Mouse (Mus musculus) hindbrain, embryonic 16.5 days (tissue): Measurements from ENCODE around the gene Kat5. TPM values are rescaled to one million over a fixed set of nuclear protein-coding genes. Genes with fewer than 3 reads are reported as not detected.

ENCODE experiments used
- ATAC-seq: fragments of 200-750 bp; cut with Nextera tagmentation; 2 replicates; pipeline ENCODE4 v1.8.0; 2017; ENCODE audit warnings: moderate TSS enrichment, moderate library complexity
- H3K27ac ChIP-seq: fragments of 300-500 bp; sonication (generic); 2 replicates; pipeline ENCODE4 v1.5.1; 2014; ENCODE audit warnings: low read depth, mild to moderate bottlenecking, control low read depth, low read length, moderate library complexity
- H3K27me3 ChIP-seq: fragments of 300-500 bp; sonication (generic); replicated peaks from 2 replicates; pipeline ENCODE4 v1.6.1; 2014; ENCODE audit warnings: low read length; ENCODE audit not compliant: control insufficient read depth, insufficient read depth
- H3K36me3 ChIP-seq: fragments of 300-500 bp; sonication (generic); 2 replicates; pipeline ENCODE4 v1.6.1; 2014; ENCODE audit warnings: mild to moderate bottlenecking, low read length, moderate library complexity, mixed read lengths; ENCODE audit not compliant: control insufficient read depth, insufficient read depth
- H3K4me1 ChIP-seq: fragments of 300-500 bp; sonication (generic); 2 replicates; pipeline ENCODE4 v1.6.1; 2014; ENCODE audit warnings: low read depth, low read length; ENCODE audit not compliant: control insufficient read depth, insufficient read depth
- H3K4me2 ChIP-seq: fragments of 300-500 bp; sonication (generic); 2 replicates; pipeline ENCODE4 v1.6.1; 2014; ENCODE audit warnings: mild to moderate bottlenecking, low read length, control low read depth, moderate library complexity
- H3K4me3 ChIP-seq: fragments of 300-500 bp; sonication (generic); 2 replicates; pipeline ENCODE4 v1.5.1; 2014; ENCODE audit warnings: mild to moderate bottlenecking, low read length, control low read depth, moderate library complexity
- H3K9ac ChIP-seq: fragments of 300-500 bp; sonication (generic); 2 replicates; pipeline ENCODE4 v1.6.1; 2014; ENCODE audit warnings: low read depth, mild to moderate bottlenecking, control low read depth, low read length, moderate library complexity
- H3K9me3 ChIP-seq: fragments of 300-500 bp; sonication (generic); 2 replicates; pipeline ENCODE4 v1.6.1; 2014; ENCODE audit warnings: mild to moderate bottlenecking, low read length, moderate library complexity; ENCODE audit not compliant: control insufficient read depth
- WGBS: fragments of 180-500 bp; shearing (Covaris S2); extraction: QIAGEN DNeasy Blood & Tissue Kit; methylation state at CpG from one replicate; pipeline ENCODE4 v1.1.7; 2014; 5-methylcytosine and 5-hydroxymethylcytosine counted together
- polyA plus RNA-seq: library from polyadenylated mRNA; unstranded; fragments of >200 nt; fragmentation: Nextera tagmentation; extraction: Ambion mirVana; gene quantifications from 2 replicates; pipeline ENCODE4 v1.2.1, GENCODE M21; 2015

Kat5 gene
- polyA plus RNA-seq, 1 experiment from 2014 or later, result 63.3 TPM

DNA sequence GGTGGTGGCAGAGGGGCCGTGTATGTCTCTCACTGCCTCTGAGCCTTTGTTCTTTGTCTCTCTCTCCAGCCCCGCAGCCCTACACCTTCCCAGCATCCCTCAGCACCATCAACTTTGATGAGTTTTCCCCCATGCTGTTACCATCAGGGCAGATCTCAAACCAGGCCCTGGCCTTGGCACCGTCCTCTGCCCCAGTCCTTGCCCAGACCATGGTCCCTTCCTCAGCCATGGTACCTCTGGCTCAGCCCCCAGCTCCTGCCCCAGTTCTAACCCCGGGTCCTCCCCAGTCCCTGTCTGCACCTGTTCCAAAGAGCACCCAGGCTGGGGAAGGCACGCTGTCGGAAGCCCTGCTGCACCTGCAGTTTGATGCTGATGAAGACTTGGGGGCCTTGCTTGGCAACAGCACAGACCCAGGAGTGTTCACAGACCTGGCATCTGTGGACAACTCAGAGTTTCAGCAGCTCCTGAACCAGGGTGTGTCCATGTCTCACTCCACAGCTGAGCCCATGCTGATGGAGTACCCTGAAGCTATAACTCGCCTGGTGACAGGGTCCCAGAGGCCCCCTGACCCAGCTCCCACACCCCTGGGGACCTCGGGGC is 36.8 kb upstream of the Kat5 start:
- ATAC-seq, result no peak
- H3K9ac ChIP-seq, result no peak overlapping the region
- H3K36me3 ChIP-seq, result peaks cover 45% of the 10 kb centered on the region
- H3K27me3 ChIP-seq, result no peaks in the 10 kb centered on the region
- no peak overlapping the region for H3K4me2 ChIP-seq
- H3K27ac ChIP-seq, result no peak overlapping the region
- no peak overlapping the region for H3K4me3 ChIP-seq
- no peaks in the 10 kb centered on the region for H3K9me3 ChIP-seq
- peaks cover 11% of the 10 kb centered on the region for H3K4me1 ChIP-seq
- 94% methylated on average over 8 of the region's 8 CpGs for WGBS

GRCm38 (mm10) chr19:5645280-5645679 is 35.2 kb upstream of the Kat5 start:
- ATAC-seq, result no peak
- Histone ChIP-seq H3K27me3 (no peaks in the 10 kb centered on the region), H3K36me3 (peaks cover 60% of the 10 kb centered on the region), H3K4me3 (no peak overlapping the region), H3K27ac (no peak overlapping the region), H3K4me1 (peaks cover 11% of the 10 kb centered on the region), H3K9me3 (no peaks in the 10 kb centered on the region), H3K4me2 (no peak overlapping the region), H3K9ac (no peak overlapping the region)
- 93% methylated on average over 9 of the region's 9 CpGs for WGBS

DNA sequence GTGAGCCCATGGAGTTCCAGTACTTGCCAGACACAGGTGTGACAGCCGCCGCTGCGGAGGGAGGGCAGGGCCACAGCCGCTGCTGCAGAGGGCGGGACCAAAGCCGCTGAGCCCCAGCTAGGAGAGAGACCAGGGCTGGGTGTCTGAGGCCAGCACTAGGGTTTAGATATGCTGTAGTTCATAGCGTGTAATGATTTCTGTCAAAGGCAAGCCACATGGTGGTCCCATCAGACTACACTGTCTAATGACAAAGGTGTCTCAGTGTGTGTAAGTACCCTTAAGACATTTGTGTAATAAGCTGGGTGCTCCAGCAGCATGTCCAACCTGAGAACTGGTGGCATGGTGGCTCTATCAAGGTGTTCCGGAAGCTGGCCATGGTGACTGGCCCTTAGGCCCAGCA is 31.6 kb upstream of the Kat5 start:
- WGBS, result 93% methylated on average over 8 of the region's 8 CpGs
- Histone ChIP-seq H3K27me3 (no peaks in the 10 kb centered on the region), H3K27ac (no peak overlapping the region), H3K4me1 (peaks cover 14% of the 10 kb centered on the region), H3K9ac (no peak overlapping the region), H3K36me3 (peaks cover 57% of the 10 kb centered on the region), H3K4me2 (no peak overlapping the region), H3K9me3 (no peaks in the 10 kb centered on the region), H3K4me3 (no peak overlapping the region)
- no peak for ATAC-seq

GRCm38 (mm10) chr19:5641021-5641420 is 31.0 kb upstream of the Kat5 start:
- ATAC-seq, result no peak
- H3K9ac ChIP-seq, result no peak overlapping the region; the same call in 1 of the 2 replicates
- H3K4me2 ChIP-seq, result no peak overlapping the region
- 93% methylated on average over 17 of the region's 17 CpGs for WGBS
- H3K4me3 ChIP-seq, result no peak overlapping the region
- H3K36me3 ChIP-seq, result peaks cover 51% of the 10 kb centered on the region
- no peaks in the 10 kb centered on the region for H3K9me3 ChIP-seq
- peaks cover 19% of the 10 kb centered on the region for H3K4me1 ChIP-seq
- no peaks in the 10 kb centered on the region for H3K27me3 ChIP-seq
- no peak overlapping the region for H3K27ac ChIP-seq

- Histone ChIP-seq H3K9me3 (no peaks in the 10 kb centered on the region), H3K4me1 (peaks cover 20% of the 10 kb centered on the region), H3K36me3 (peaks cover 44% of the 10 kb centered on the region), H3K27me3 (no peaks in the 10 kb centered on the region), H3K9ac (no peak overlapping the region), H3K4me3 (no peak overlapping the region), H3K4me2 (no peak overlapping the region), H3K27ac (no peak overlapping the region)
- WGBS, result 71% methylated on average over 9 of the region's 9 CpGs
- no peak for ATAC-seq
Observed at GRCm38 (mm10) chr19:5640339-5640738, 30.3 kb upstream of the Kat5 start.

GRCm38 (mm10) chr19:5638416-5639005 is 28.5 kb upstream of the Kat5 start:
- no peak for ATAC-seq
- Histone ChIP-seq H3K27ac (peak overlapping the region; percentile 93; the same call in 1 of the 2 replicates), H3K36me3 (peaks cover 36% of the 10 kb centered on the region), H3K9ac (peak overlapping the region; percentile 86), H3K4me3 (peak overlapping the region; percentile 75), H3K4me2 (peak overlapping the region; percentile 96), H3K4me1 (peaks cover 20% of the 10 kb centered on the region), H3K27me3 (no peaks in the 10 kb centered on the region), H3K9me3 (no peaks in the 10 kb centered on the region)
- WGBS, result 88% methylated on average over 18 of the region's 18 CpGs

DNA sequence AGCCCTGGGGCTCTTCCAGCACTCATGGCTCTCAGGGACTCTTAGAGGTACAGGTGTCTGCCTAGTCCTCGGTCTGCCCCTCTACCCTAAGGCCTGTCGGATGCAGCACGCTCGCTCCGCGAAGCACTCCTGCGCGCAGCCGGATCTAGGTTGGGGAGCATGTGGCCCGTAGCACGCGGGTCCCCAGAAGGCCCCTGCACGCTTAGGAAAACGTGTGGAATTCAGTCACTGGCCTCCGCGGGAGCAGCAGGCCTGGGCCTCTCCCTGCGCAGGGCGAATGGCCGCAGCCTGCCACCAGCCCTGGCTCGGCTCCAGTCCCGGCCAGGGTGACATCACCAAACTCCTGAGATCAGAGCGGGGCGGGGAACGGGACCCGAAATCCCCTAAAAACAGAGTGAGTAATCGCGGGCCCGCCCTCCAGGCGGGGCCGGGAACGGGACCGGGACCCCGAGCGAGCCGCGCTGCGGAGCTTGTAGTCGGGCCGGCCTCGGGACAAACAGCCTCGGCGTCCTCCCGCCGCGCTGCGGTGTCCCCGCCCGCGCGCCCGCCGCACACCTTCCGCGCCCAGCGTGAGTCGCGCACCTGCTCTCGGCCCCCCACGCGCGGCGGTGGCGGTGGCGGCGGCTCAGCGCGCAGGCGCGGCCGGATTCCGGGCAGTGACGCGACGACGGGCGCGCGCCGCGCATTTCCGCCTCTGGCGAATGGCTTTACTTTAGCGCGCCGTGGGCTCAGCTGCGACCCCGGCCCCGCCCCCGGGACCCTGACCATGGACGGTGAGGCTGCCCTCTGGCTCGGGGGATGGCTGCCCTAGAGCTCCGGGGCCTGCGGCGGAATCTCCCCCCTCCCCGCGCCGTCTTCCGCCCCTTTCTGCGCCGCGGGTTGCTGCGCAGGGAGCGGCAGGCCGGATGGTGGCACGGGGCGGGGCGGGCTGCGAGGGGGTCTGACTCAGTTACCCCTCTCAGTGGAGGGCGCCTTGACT is 27.3 kb upstream of the Kat5 start, which contains the start of gene Rela:
Gene Rela, plus strand, starts transcription at position 415 of the 979 bp plus-strand sequence.
- Histone ChIP-seq H3K4me1 (peaks cover 20% of the 10 kb centered on the region), H3K9me3 (no peaks in the 10 kb centered on the region), H3K27ac (peak within 1 kb of the TSS; percentile 93), H3K9ac (peak within 1 kb of the TSS; percentile 86), H3K4me2 (peak within 1 kb of the TSS; percentile 96), H3K4me3 (peak within 1 kb of the TSS; percentile 75), H3K36me3 (peaks cover 28% of the 10 kb centered on the region), H3K27me3 (no peaks in the 10 kb centered on the region)
- WGBS, result under 1% methylated on average over 80 of the region's 109 CpGs
- ATAC-seq, result peak; percentile 91

GRCm38 (mm10) chr19:5636571-5637041 is 26.6 kb upstream of the Kat5 start:
- H3K36me3 ChIP-seq, result peaks cover 21% of the 10 kb centered on the region
- no peak; the same call in 1 of the 2 replicates for ATAC-seq
- peak overlapping the region; percentile 96 for H3K4me2 ChIP-seq
- peak overlapping the region; percentile 86 for H3K9ac ChIP-seq
- peaks cover 20% of the 10 kb centered on the region for H3K4me1 ChIP-seq
- no peaks in the 10 kb centered on the region for H3K27me3 ChIP-seq
- H3K27ac ChIP-seq, result peak overlapping the region; percentile 93
- WGBS, result 36% methylated on average over 12 of the region's 12 CpGs
- H3K4me3 ChIP-seq, result peak overlapping the region; percentile 75
- no peaks in the 10 kb centered on the region for H3K9me3 ChIP-seq
